Mouse (Mus musculus) kidney, postnatal 4 days (tissue): ENCODE measurements around the gene 2210407C18Rik.

Experiments used
- DNase-seq, 2 experiments: peaks; one replicate each; pipeline ENCODE4 v3.0.0; 2021; ENCODE audit warnings: mixed read lengths in 2 of 2

Gene 2210407C18Rik

GRCm38 (mm10) chr11:58615975-58616374, at the start of gene 2210407C18Rik:
Gene 2210407C18Rik (minus strand): TSS chr11:58616075.
- no peak for DNase-seq

- DNase-seq: no peak
Observed at GRCm38 (mm10) chr11:58658596-58658995, 42.7 kb upstream of the 2210407C18Rik start, which contains the start of gene Olfr322. Gene Olfr322 (plus strand): TSS chr11:58658782.

GRCm38 (mm10) chr11:58655151-58655550, 39.3 kb upstream of the 2210407C18Rik start:
- DNase-seq: no peak

DNA sequence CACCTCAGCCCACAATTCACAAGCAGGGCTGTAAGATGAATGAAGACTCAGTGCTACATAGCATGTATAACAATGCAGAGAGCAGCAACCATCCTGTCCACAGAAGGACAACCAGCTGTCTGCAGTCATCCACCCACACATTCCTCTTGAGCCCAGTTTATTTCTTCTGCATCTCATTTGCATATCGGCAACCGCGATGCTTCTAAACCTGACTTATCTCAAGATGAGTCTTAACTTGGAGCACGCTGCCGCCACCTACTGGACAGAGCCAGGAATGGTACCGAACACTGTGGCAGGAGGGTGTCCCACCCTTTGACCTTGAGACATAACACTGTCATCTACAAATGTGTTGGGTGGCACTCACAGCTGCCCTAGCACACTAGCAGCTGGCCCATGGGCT, 27.5 kb upstream of the 2210407C18Rik start:
- peak; percentile 32 to 36 for DNase-seq

- no peak for DNase-seq
Observed at GRCm38 (mm10) chr11:58641638-58642358, 25.9 kb upstream of the 2210407C18Rik start.

DNA sequence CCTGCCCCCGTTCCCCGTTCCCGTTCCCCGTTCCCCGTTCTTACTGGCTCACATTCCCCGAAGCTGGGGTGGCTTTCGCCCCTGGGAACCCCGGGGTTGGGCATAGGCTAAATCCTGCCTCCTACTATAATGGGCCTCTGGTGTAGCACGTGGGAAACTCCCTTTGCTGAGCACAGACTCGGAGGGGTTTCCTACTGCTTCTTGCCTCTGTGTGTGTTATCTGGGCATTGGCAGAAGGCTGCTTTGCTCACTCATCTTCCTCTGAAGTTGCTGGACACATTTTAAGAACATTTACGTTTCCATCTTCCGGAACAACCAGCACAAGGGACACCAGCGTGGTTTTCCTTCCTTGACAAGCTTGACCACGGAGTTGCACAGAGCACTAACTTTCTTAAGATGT, 25.2 kb upstream of the 2210407C18Rik start:
- no peak for DNase-seq

DNA sequence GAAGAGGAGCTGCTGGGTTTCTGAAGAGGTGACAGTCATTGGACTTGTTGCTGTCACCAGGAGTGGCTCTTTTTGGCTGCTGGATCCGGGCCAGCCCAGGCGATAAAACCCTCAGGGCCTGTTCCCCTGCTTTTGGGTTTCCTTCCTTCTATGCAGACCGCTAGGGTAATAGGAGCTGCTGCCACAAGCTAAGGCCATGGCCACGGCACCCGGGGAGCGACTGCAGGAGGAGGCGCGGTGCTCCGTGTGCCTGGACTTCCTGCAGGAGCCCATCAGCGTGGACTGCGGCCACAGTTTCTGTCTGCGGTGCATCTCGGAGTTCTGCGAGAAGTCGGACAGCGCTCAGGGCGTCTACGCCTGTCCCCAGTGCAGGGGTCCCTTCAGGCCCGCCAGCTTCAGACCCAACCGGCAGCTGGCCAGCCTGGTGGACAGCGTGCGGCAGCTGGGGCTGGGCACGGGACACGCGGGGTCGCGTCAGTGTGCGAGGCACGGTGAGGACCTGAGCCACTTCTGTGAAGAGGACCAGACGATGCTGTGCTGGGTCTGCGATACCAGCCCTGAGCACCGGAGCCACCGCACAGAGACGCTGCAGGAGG, 24.5 kb upstream of the 2210407C18Rik start, which contains the start of gene Trim58:
Gene Trim58 (plus strand): TSS at position 194 of the 596 bp plus-strand sequence.
- DNase-seq: peak; percentile 39 to 54

- DNase-seq: no peak
Observed at GRCm38 (mm10) chr11:58638176-58638701, 22.4 kb upstream of the 2210407C18Rik start.

DNA sequence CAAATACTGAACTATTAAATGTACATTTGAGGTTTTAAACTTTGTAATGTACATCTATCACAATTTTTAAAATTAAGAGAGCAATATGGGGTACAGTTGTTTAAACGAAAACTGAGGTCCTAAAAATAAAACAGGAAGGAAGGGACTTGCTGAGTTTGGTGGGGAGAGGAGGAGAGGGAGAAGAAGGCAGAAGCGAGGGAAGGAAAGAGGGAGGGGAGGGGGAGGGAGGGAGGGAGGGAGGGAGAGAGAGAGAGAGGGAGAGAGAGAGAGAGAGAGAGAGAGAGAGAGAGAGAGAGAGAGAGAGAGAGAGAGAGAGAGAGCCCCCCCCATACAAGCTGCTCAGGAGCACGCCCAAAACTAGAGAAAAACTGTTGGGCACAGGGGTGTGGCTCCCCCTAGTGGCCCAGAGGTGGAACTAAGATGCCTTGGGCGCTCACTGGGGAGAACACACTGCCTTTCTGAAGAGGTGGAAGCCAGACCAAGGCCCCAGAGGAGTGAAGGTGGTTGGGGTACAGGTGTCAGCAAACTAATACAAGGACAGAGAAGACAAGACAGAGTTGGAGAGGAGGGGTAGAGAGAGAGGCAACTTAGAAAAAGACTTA, 20.6 kb upstream of the 2210407C18Rik start:
- DNase-seq: peak; percentile 59 to 68

GRCm38 (mm10) chr11:58634878-58635277, 19.0 kb upstream of the 2210407C18Rik start:
- DNase-seq: no peak

DNA sequence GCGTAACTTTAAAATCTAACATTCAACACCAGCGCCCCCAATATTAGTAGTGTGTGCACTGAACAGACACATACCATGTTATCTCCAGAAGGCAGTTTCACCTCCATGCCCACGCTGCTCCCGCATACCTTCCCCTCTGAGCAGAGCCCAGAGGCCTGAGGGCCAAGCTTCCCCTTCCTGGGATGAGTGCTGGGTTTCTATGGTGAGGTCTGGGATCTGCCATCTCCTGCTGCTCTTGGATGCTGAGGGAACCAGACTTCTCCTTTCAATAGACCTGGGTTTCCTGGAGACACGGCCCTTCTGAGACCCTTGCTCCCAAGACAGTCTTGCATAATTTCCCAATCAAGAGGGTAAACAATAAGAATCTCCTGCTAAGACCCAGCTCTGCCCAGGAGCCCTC, 14.5 kb upstream of the 2210407C18Rik start, which contains the start of gene Olfr323:
Gene Olfr323 (minus strand): TSS at position 101 of the 400 bp plus-strand sequence.
- no peak for DNase-seq

- DNase-seq: no peak
Observed at GRCm38 (mm10) chr11:58626146-58626545, 10.3 kb upstream of the 2210407C18Rik start.

GRCm38 (mm10) chr11:58618793-58619192, 2.9 kb upstream of the 2210407C18Rik start:
- no peak for DNase-seq

DNA sequence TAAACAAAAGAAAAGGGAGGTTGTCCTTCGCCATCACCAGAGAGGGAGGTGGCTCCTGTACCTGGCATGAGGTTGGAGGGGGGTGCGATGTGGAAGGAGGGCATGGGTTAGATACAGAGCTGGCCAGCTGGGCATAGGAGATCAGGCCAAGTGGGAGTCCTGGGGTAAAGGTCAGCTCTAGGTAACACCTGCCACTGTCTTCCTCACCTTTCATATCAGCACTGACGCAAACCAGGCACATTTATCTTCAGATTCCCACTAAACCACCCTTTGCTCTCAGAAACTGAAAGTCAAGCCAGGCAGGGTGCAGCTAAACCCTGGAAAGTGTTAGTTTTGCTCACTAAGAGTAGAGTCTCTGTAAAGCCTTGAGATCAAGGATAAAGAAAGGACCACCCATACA, 2.5 kb upstream of the 2210407C18Rik start:
- DNase-seq: no peak

DNA sequence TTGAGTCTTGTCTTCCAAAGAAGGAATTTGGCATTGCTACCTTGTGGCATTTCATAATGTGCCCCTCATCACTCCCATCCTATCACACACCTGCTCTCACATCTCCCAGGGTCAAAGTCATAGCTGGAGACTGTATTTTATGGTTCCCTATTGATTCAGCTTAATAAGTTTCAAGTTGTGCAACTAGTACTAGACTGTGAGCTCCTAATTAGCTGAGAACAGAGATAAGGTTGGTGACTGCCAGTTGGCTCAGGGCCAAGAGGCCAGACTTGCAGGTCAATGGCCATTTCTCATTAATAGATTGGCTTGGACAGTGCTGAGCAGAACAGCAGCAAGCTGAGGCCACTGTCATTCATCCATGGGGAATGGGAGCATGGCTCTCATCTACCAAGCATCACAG, 1.3 kb downstream of the 2210407C18Rik start:
- DNase-seq: peak; percentile 7 to 16

DNA sequence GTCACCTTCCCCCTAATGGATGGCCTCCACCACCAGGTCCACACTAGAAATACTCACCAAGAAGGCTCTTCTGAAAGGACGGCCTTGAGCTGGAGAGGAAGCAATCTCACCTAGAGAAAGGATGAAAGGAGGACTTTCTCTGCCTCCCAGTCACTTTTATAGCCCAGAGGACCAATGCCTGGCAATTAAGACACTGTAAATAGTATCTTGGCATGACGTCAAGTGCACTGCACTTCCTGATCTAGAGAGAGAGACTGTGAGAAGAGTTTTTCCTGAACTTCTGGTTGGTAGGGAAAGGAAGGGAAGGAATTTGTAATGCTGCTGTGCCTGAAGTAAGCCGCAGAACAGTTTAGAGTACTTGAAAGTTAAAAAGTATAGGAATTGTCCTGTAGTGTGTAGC, 2.5 kb downstream of the 2210407C18Rik start:
- no peak for DNase-seq

GRCm38 (mm10) chr11:58607030-58607429, 8.8 kb downstream of the 2210407C18Rik start:
- DNase-seq: no peak

GRCm38 (mm10) chr11:58606177-58606919, 9.5 kb downstream of the 2210407C18Rik start:
- no peak for DNase-seq

- no peak for DNase-seq
Observed at GRCm38 (mm10) chr11:58605228-58605627, 10.6 kb downstream of the 2210407C18Rik start.

GRCm38 (mm10) chr11:58604688-58605087, 11.2 kb downstream of the 2210407C18Rik start:
- no peak for DNase-seq

DNA sequence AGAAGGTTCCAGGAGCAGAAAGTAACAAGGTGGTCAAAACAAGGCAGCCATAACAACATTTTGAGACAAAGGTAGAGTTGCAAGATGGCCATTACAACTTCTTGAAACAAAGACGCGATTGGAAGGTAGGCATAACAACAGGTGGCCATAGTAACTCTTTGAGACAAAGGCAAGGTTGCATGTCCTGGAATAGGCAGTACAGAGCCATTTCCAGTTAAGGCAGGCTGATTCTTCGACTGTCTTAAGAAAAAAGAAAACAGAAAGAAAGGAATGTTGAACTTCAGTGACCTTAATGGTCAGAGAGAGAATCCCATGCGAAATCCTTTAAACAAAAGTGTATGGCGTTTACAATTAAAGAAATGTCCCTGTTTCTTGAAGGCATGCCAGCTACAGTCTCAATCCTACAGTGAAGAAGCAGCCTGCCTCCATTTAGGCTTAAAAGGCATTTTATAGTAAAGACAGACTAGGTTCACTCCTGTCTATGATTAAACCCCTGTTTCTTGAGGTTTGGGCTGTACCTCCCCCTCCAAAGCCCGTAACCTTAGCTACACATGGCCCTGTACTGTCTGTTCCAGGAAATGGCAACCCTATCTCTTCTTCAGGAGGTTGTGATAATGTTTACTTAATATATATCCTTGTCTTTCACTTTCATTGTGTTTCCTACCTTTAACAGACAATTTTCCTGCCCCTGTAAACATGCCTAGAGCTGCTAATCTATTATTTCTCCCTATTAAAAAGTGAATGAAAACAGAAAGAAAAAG, 12.9 kb downstream of the 2210407C18Rik start:
- DNase-seq: no peak

DNA sequence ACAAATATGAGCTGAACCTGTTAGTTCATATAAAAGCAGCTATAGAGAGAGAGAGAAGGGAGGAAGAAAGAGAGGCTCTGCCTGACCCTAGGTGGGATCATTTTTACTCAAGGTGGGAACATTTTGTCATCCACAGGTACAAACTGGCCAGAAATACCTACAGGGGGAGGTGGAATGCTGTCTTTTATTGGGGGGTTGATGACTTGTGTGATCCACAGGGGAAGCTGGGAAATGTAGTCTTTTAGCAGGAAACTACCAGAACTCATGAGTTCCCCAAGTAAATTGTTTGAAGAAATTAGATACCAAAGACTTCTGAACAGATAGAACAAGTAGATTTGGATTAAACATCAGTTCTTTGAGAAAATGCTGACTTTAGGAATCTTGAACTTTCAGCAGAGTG, 13.8 kb downstream of the 2210407C18Rik start:
- no peak for DNase-seq
